Mouse (Mus musculus) CH12.LX (cell line): ENCODE measurements at regions not wholly inside any gene's neighbourhood (a gene's known extent, or its start where the extent isn't known, plus 50 kb on each side); places are given as distances from the start of the nearest gene placed in this dataset.

ENCODE experiments used
- DNase-seq: peaks from one replicate; pipeline ENCODE4 v3.0.0-alpha.2; 2013; ENCODE audit errors: extremely low read depth
- H3K27ac ChIP-seq: 2 replicates; pipeline ENCODE4 v1.5.1; 2012; ENCODE audit warnings: low read depth, mild to moderate bottlenecking, control low read depth, moderate library complexity; ENCODE audit not compliant: insufficient read depth
- H3K27me3 ChIP-seq: replicated peaks from 2 replicates; pipeline ENCODE3; 2012; ENCODE audit warnings: inconsistent platforms
- H3K36me3 ChIP-seq, 2 experiments: replicated peaks in 1 of 2; 2 replicates each; pipeline versions ENCODE3 to v1.6.1; 2012; ENCODE audit warnings: inconsistent platforms in 1 of 2, low read length in 1 of 2, mild to moderate bottlenecking in 1 of 2, mixed read lengths in 1 of 2, moderate library complexity in 1 of 2; ENCODE audit not compliant: control insufficient read depth in 1 of 2, insufficient read depth in 1 of 2
- H3K4me1 ChIP-seq, 2 experiments: 2 replicates each; pipeline ENCODE4 v1.6.1; 2012; ENCODE audit warnings: inconsistent platforms in 1 of 2, moderate library complexity in 1 of 2; ENCODE audit not compliant: insufficient read depth in 2 of 2, control insufficient read depth in 1 of 2
- H3K4me2 ChIP-seq: 2 replicates; pipeline ENCODE4 v1.6.1; 2012; ENCODE audit warnings: low read depth, mild to moderate bottlenecking, control low read depth; ENCODE audit not compliant: poor library complexity, insufficient read depth, severe bottlenecking
- H3K4me3 ChIP-seq, 3 experiments: fragments of 150-350 bp in 1 of 3; sonication (generic) in 1 of 3; replicated peaks in 1 of 3; 2 replicates each; pipeline versions ENCODE3 to v1.5.1; 2011 to 2012; ENCODE audit warnings: low read depth in 2 of 3, low read length in 2 of 3, mild to moderate bottlenecking in 2 of 3, moderate library complexity in 2 of 3, control low read depth in 1 of 3, improper control_type of control experiment in 1 of 3, inconsistent platforms in 1 of 3, mixed read lengths in 1 of 3; ENCODE audit not compliant: poor library complexity in 1 of 3
- H3K79me2 ChIP-seq: replicated peaks from 2 replicates; pipeline ENCODE4 v1.6.1; 2012; ENCODE audit warnings: mild to moderate bottlenecking, moderate library complexity; ENCODE audit not compliant: control insufficient read depth, poor library complexity, insufficient read depth, severe bottlenecking; ENCODE audit errors: extremely low read depth
- H3K9ac ChIP-seq: 2 replicates; pipeline ENCODE4 v1.6.1; 2012; ENCODE audit warnings: low read depth, mild to moderate bottlenecking, control low read depth, moderate library complexity; ENCODE audit not compliant: insufficient read depth
- H3K9me3 ChIP-seq: replicated peaks from 2 replicates; pipeline ENCODE3; 2012; ENCODE audit warnings: low read length, inconsistent platforms, mixed read lengths
- BHLHE40 ChIP-seq: IDR thresholded peaks from 2 replicates; pipeline ENCODE4 v1.6.1; 2011; ENCODE audit warnings: mild to moderate bottlenecking, low read depth, low read length, improper control_type of control experiment
- EP300 ChIP-seq: IDR thresholded peaks from 2 replicates; pipeline ENCODE4 v1.6.1; 2011; ENCODE audit warnings: low read length, improper control_type of control experiment
- HCFC1 ChIP-seq: IDR thresholded peaks from 2 replicates; pipeline ENCODE4 v1.6.1; 2012; ENCODE audit warnings: low read depth, mild to moderate bottlenecking, inconsistent platforms, low read length, improper control_type of control experiment
- MAFK ChIP-seq: IDR thresholded peaks from 2 replicates; pipeline ENCODE4 v1.6.1; 2011; ENCODE audit warnings: low read length, improper control_type of control experiment; ENCODE audit not compliant: insufficient replicate concordance
- MAZ ChIP-seq: IDR thresholded peaks from 2 replicates; pipeline ENCODE4 v1.6.1; 2012; ENCODE audit warnings: low read depth, mild to moderate bottlenecking, inconsistent platforms, low read length, improper control_type of control experiment, moderate library complexity
- MXI1 ChIP-seq: IDR thresholded peaks from 2 replicates; pipeline ENCODE4 v1.6.1; 2011; ENCODE audit warnings: mild to moderate bottlenecking, low read depth, low read length, improper control_type of control experiment
- MYC ChIP-seq: IDR thresholded peaks from 2 replicates; pipeline ENCODE4 v1.6.1; 2011; ENCODE audit warnings: low read depth, mild to moderate bottlenecking, improper control_type of control experiment, low read length
- POLR2AphosphoS2 ChIP-seq: IDR thresholded peaks from 2 replicates; pipeline ENCODE4 v1.6.1; 2011; ENCODE audit warnings: low read depth, low read length, improper control_type of control experiment
- TBP ChIP-seq: conservative IDR thresholded peaks from 2 replicates; pipeline ENCODE4 v1.6.1; 2011; ENCODE audit warnings: low read depth, low read length, improper control_type of control experiment
- TCF12 ChIP-seq: IDR thresholded peaks from 2 replicates; pipeline ENCODE4 v1.6.1; 2014; ENCODE audit warnings: low read depth, mild to moderate bottlenecking, inconsistent platforms, low read length, improper control_type of control experiment
- USF2 ChIP-seq: conservative IDR thresholded peaks from 2 replicates; pipeline ENCODE4 v1.6.1; 2011; ENCODE audit warnings: low read depth, low read length, improper control_type of control experiment
- ZKSCAN1 ChIP-seq: IDR thresholded peaks from 2 replicates; pipeline ENCODE4 v1.6.1; 2012; ENCODE audit warnings: low read depth, inconsistent platforms, low read length, improper control_type of control experiment, borderline replicate concordance
- ZMIZ1 ChIP-seq: IDR thresholded peaks from 2 replicates; pipeline ENCODE4 v1.6.1; 2012; ENCODE audit warnings: low read depth, mild to moderate bottlenecking, inconsistent platforms, low read length, improper control_type of control experiment
- ZNF384 ChIP-seq: IDR thresholded peaks from 2 replicates; pipeline ENCODE4 v1.6.1; 2012; ENCODE audit warnings: low read depth, low read length, improper control_type of control experiment, inconsistent platforms
- dilution Hi-C: fragments of 300-500 bp; cut with MboI; formaldehyde crosslinking; loops from 2 replicates; pipeline ENCODE4 v1.14.3; 2020; ENCODE audit warnings: low sequenced_read_pairs; ENCODE audit not compliant: extremely low pct_unique_long_range_greater_than_20kb, extremely low pct_ligation_motif_present
- in situ Hi-C: fragments of 300-500 bp; cut with MboI; formaldehyde crosslinking; loops from 3 replicates; pipeline ENCODE4 v1.14.3; 2019; ENCODE audit warnings: low sequenced_read_pairs, low pct_ligation_motif_present, low pct_unique_long_range_greater_than_20kb, mixed read lengths

DNA sequence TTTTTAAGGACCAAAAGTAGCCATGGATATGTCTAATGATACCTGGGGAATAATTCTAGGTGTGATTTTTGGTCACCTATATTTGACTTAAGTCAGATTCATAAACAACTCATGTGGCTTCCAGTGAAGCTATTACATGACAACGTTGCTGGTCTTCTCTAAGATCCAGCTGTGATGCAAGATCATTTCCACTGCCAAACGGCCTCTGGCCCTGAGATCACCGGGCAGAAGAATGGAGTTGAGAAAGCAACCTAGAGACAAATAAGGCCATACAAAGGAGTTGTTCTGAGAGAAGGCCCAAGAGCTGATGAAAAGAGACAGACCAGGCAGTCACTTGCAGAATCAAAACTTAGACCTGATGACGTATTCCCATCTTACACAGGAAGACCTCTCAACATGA is 64.3 kb upstream of the Oxtr start:
- Histone ChIP-seq H3K36me3 (no peaks in the 10 kb centered on the region), H3K27me3 (no peaks in the 10 kb centered on the region), H3K4me2 (no peak overlapping the region), H3K9me3 (no peaks in the 10 kb centered on the region), H3K4me1 (peaks cover 4 to 7% of the 10 kb centered on the region in 2 experiments; a peak in 2 of 4 replicates), H3K79me2 (no peaks in the 10 kb centered on the region), H3K27ac (no peak overlapping the region), H3K9ac (no peak overlapping the region), H3K4me3 (no peak overlapping the region)
- dilution Hi-C loops (no loop called here), in situ Hi-C loops (no loop called here)
- no peak for DNase-seq
- TF ChIP-seq ZNF384 = no peak
- TF ChIP-seq POLR2AphosphoS2 = no peak
- no peak for TF ChIP-seq HCFC1
- TF ChIP-seq TCF12 = no peak

GRCm38 (mm10) chr6:112553231-112553920 is 63.6 kb upstream of the Oxtr start:
- no peak overlapping the region for H3K27ac ChIP-seq
- H3K36me3 ChIP-seq = no peaks in the 10 kb centered on the region
- H3K9me3 ChIP-seq = no peaks in the 10 kb centered on the region
- no peak overlapping the region for H3K4me2 ChIP-seq
- no peak for TF ChIP-seq MAFK
- TF ChIP-seq USF2 = no peak
- no peak for TF ChIP-seq ZKSCAN1
- TF ChIP-seq HCFC1 = no peak
- H3K4me1 ChIP-seq = peaks cover 4 to 7% of the 10 kb centered on the region in 2 experiments; a peak in 2 of 4 replicates
- H3K79me2 ChIP-seq = no peaks in the 10 kb centered on the region
- H3K27me3 ChIP-seq = no peaks in the 10 kb centered on the region
- dilution Hi-C loops (no loop called here), in situ Hi-C loops (no loop called here)
- no peak overlapping the region for H3K9ac ChIP-seq
- H3K4me3 ChIP-seq = no peak overlapping the region
- DNase-seq = no peak

DNA sequence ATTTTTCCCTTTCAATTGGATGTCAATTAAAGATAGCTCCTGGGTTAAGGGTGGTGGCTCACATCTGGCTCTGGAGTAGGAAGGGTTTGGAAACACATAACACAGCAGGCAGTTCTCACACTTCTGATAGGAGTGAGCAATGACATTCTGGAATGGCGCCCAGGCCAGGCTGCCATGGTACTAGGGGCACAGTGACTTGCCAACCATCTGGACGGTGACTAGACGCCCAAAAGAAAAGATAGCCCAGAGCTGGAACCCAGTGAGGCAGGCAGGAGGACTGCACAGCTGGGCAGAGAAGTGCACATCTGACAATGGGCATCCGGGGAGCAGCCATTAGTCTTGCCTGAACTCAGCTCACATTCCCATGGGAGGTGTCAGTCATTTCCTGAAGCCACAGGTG is 62.8 kb upstream of the Oxtr start:
- H3K36me3 ChIP-seq = no peaks in the 10 kb centered on the region
- peak; percentile 11 for DNase-seq
- no peak for TF ChIP-seq TBP
- no peak for TF ChIP-seq MXI1
- TF ChIP-seq BHLHE40 = no peak
- TF ChIP-seq ZNF384 = no peak
- TF ChIP-seq MYC = no peak
- TF ChIP-seq EP300 = no peak
- TF ChIP-seq MAZ = no peak
- no peak for TF ChIP-seq ZMIZ1
- no peaks in the 10 kb centered on the region for H3K79me2 ChIP-seq
- in situ Hi-C loops = no loop called here
- dilution Hi-C loops = no loop called here
- no peak overlapping the region for H3K9ac ChIP-seq
- H3K27ac ChIP-seq = no peak overlapping the region
- H3K27me3 ChIP-seq = no peaks in the 10 kb centered on the region
- peaks cover 4 to 7% of the 10 kb centered on the region in 2 experiments; a peak in 2 of 4 replicates for H3K4me1 ChIP-seq
- no peaks in the 10 kb centered on the region for H3K9me3 ChIP-seq
- H3K4me3 ChIP-seq = no peak overlapping the region
- no peak overlapping the region for H3K4me2 ChIP-seq
